Mouse (Mus musculus): ENCODE results near the gene Pdzrn3. TPM values are rescaled to one million over a fixed set of nuclear protein-coding genes. Genes with fewer than 3 reads are reported as not detected.

Gene Pdzrn3
- 18.1 TPM for polyA plus RNA-seq (2014; fragmentation: Illumina TruSeq; extraction: RNeasy Lipid Tissue Mini Kit (QIAGEN cat#74804); ENCODE audit: low read depth, low replicate concordance)

GRCm38 (mm10) chr6:101377167-101377934, at the start of gene Pdzrn3:
Pdzrn3 (minus strand) TSS chr6:101377897.

Data from sigmoid colon, adult 10 weeks (tissue).